In genomic region chr6:134443198-134443904, GRCm38 (mm10) we compare ENCODE assay signal across 14 mouse cellular contexts. TPM values are rescaled to one million over a fixed set of nuclear protein-coding genes. Genes with fewer than 3 reads are reported as not detected.
DNase-seq lines count a peak whose midpoint lies in the region; ATAC-seq and TF ChIP-seq lines count a peak whose summit lies in the region.
"Had no signal": no experiment of that assay in that cellular context is flagged by ENCODE, and none has a peak within 500 bp of the region (broad histone marks: within the 10 kb centered on the region; RNA-seq: fewer than 3 reads in every experiment).

No protein-coding gene starts in this region.

- peaks cover 8% of the 10 kb centered on the region for H3K36me3 ChIP-seq in lung, embryonic 16.5 days (ENCODE audit: control insufficient read depth, insufficient read depth, low read length)
- no peaks in the 10 kb centered on the region for H3K36me3 ChIP-seq in liver, embryonic 14.5 days (replicated peaks; ENCODE audit: control insufficient read depth, insufficient read depth, low read depth)
- peaks cover 26% of the 10 kb centered on the region for H3K36me3 ChIP-seq in midbrain, embryonic 10.5 days

- DNase-seq in lung, postnatal 4 days, result no peak
- DNase-seq in kidney, adult 9 months, result peak; percentile 78
- peak in 1 of 3 experiments; percentile 2 for DNase-seq in liver, embryonic 14.5 days (ENCODE audit: low read depth in 3 of 3, low spot score in 3 of 3)
- peak; percentile 79 for DNase-seq in yolk sac, embryonic 10.5 days (ENCODE audit: low spot score)
- DNase-seq in midbrain, embryonic 10.5 days (ENCODE audit: low spot score), result no peak
- no peak for DNase-seq in frontal cortex, postnatal 10 days (ENCODE audit: low spot score in 2 of 2)
- no peak for DNase-seq in gastrocnemius, postnatal 4 days (ENCODE audit: low spot score in 2 of 2)
- DNase-seq: cerebellum, adult 9-10 months; layer of hippocampus, postnatal 36 days; spleen, adult 18-20 months had no signal

- H3K27me3 ChIP-seq in lung, embryonic 16.5 days (ENCODE audit: control insufficient read depth, insufficient read depth, low read depth, low read length), result no peaks in the 10 kb centered on the region
- no peaks in the 10 kb centered on the region for H3K27me3 ChIP-seq in liver, embryonic 14.5 days (ENCODE audit: control insufficient read depth, insufficient read depth, low read length)
- no peaks in the 10 kb centered on the region for H3K27me3 ChIP-seq in midbrain, embryonic 10.5 days (ENCODE audit: low read depth, poor library complexity, severe bottlenecking)
- H3K27me3 ChIP-seq: CH12.LX had no signal

- no peak overlapping the region for H3K9ac ChIP-seq in lung, embryonic 16.5 days (ENCODE audit: low read length)
- no peak overlapping the region for H3K9ac ChIP-seq in liver, embryonic 14.5 days (replicated peaks)

- no peak overlapping the region for H3K4me3 ChIP-seq in lung, embryonic 16.5 days (ENCODE audit: low read length)
- H3K4me3 ChIP-seq in liver, embryonic 14.5 days (ENCODE audit: insufficient read depth in 1 of 2, low read depth in 2 of 2, low read length in 2 of 2), result no peak overlapping the region
- H3K4me3 ChIP-seq in midbrain, embryonic 10.5 days, result no peak overlapping the region
- H3K4me3 ChIP-seq: heart, embryonic 10.5 days had no signal

- no peak for ATAC-seq in lung, embryonic 16.5 days (ENCODE audit: low read depth)
- ATAC-seq in liver, embryonic 14.5 days (ENCODE audit: insufficient read depth), result peak; percentile 33; the same call in 1 of the 2 replicates

- TF ChIP-seq EP300 in liver, embryonic 14.5 days (IDR thresholded peaks at IDR 0.05; ENCODE audit: low read depth), result no peak

- no peaks in the 10 kb centered on the region for H3K9me3 ChIP-seq in lung, embryonic 16.5 days (ENCODE audit: control insufficient read depth, low read length)
- no peaks in the 10 kb centered on the region for H3K9me3 ChIP-seq in liver, embryonic 14.5 days (ENCODE audit: control insufficient read depth, low read length)
- H3K9me3 ChIP-seq in midbrain, embryonic 10.5 days (replicated peaks), result no peaks in the 10 kb centered on the region
- H3K9me3 ChIP-seq: heart, embryonic 10.5 days had no signal

- H3K4me2 ChIP-seq in lung, embryonic 16.5 days (ENCODE audit: low read depth, low read length), result no peak overlapping the region
- H3K4me2 ChIP-seq in liver, embryonic 14.5 days (ENCODE audit: low read depth), result no peak overlapping the region; the same call in 1 of the 2 replicates

- TF ChIP-seq CTCF in liver, embryonic 14.5 days (IDR thresholded peaks at IDR 0.05; ENCODE audit: low read depth), result no peak

- peaks cover 23% of the 10 kb centered on the region for H3K4me1 ChIP-seq in lung, embryonic 16.5 days (replicated peaks; ENCODE audit: control insufficient read depth, insufficient read depth, low read length)
- H3K4me1 ChIP-seq in liver, embryonic 14.5 days (replicated peaks; ENCODE audit: control insufficient read depth in 2 of 2, insufficient read depth in 2 of 2, low read length in 1 of 2), result peaks cover 0 to 5% of the 10 kb centered on the region in 2 experiments; a peak in 1 of 4 replicates
- peaks cover 15% of the 10 kb centered on the region for H3K4me1 ChIP-seq in midbrain, embryonic 10.5 days

- WGBS in lung, embryonic 16.5 days, result 43% methylated on average over 9 of the region's 9 CpGs
- WGBS in liver, embryonic 14.5 days (ENCODE audit: insufficient replicate concordance), result 46% methylated on average over 9 of the region's 9 CpGs
- WGBS in midbrain, embryonic 10.5 days, result 86% methylated on average over 9 of the region's 9 CpGs

- H3K27ac ChIP-seq in lung, embryonic 16.5 days (ENCODE audit: low read length), result peak overlapping the region; percentile 31
- H3K27ac ChIP-seq in liver, embryonic 14.5 days, result no peak overlapping the region
- no peak overlapping the region for H3K27ac ChIP-seq in midbrain, embryonic 10.5 days (replicated peaks)
- H3K27ac ChIP-seq: heart, embryonic 10.5 days had no signal

RNA-seq across cellular contexts. Expression of gene Bcl2l14, which starts 47.2 kb away (rescaled TPM):
- 5.0 and 5.4 TPM in 2 replicates for polyA plus RNA-seq in lung, embryonic 16.5 days (2015; fragmentation: Nextera tagmentation; extraction: Ambion mirVana)
- 0.03 and 0.08 TPM in 2 replicates for polyA plus RNA-seq in liver, embryonic 14.5 days (2012; rRNA removed)
- polyA plus RNA-seq in liver, embryonic 14.5 days (2014; fragmentation: Nextera tagmentation; extraction: Ambion mirVana), result 0.10 TPM in 1 of 2 replicates, not detected in the other
- polyA plus RNA-seq in midbrain, embryonic 10.5 days (2016; fragmentation: Nextera tagmentation; extraction: Ambion mirVana), result 0.09 and 0.12 TPM in 2 replicates
- total RNA-seq in gastrocnemius, postnatal 4 days (2021), result not detected
- total RNA-seq: layer of hippocampus, postnatal 36 days had no signal
- polyA plus RNA-seq: brain, embryonic 14.5 days had no signal

Comparison
In these comparisons a context has a peak if more than half of its experiments do, and no peak if none do; other contexts are left out.
1. DNase-seq: peak in kidney, adult 9 months (single experiment) and yolk sac, embryonic 10.5 days (single experiment); none in lung, postnatal 4 days (0 of 2), midbrain, embryonic 10.5 days (single experiment), frontal cortex, postnatal 10 days (0 of 2) and gastrocnemius, postnatal 4 days (0 of 2).